Mouse (Mus musculus): Measurements from ENCODE around the gene Mettl6.

DNA sequence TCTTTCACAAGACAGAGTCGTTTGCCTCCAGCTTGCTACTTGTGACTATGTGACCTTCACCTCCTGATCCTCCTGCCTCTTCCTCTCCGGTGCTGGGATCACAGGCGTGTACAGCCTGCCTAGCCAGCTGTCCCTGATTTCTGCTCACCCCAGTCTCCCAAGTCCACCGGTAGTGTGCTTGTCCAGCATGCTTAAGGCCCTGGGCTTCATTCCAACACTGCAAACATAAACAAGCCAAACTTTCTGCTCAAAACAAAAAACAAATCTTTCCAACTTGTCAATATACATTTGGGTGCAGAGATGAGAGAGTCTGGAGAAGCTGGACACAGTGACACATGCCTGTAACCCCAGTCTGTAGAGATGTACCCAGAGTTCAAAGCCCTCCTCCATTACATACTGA lies 62.4 kb downstream of the Mettl6 start:
- no peak for TF ChIP-seq HCFC1 (IDR thresholded peaks at IDR 0.05; ENCODE audit: borderline replicate concordance, insufficient read depth, low read length)
- TF ChIP-seq ZNF384 (IDR thresholded peaks at IDR 0.05; ENCODE audit: low read depth, low read length), result no peak
- TF ChIP-seq CHD2 (IDR thresholded peaks at IDR 0.05; ENCODE audit: low read depth, low read length), result no peak
